Mouse (Mus musculus) neural tube, embryonic 15.5 days (tissue): ENCODE measurements around the gene Gm8369. TPM values are rescaled to one million over a fixed set of nuclear protein-coding genes. Genes with fewer than 3 reads are reported as not detected.
"Not testable (repeated sequence)": the region's sequence is repeated elsewhere in the genome, so short reads cannot be mapped to it uniquely, and the experiment has no call there.

Experiments
- ATAC-seq: fragments of 200-750 bp; cut with Nextera tagmentation; 2 replicates; pipeline ENCODE4 v1.8.0; 2017; ENCODE audit warnings: mild to moderate bottlenecking, moderate TSS enrichment, moderate library complexity; ENCODE audit not compliant: low FRiP score
- H3K27ac ChIP-seq: fragments of 300-500 bp; sonication (generic); replicated peaks from 2 replicates; pipeline ENCODE4 v1.5.1; 2015; ENCODE audit warnings: mild to moderate bottlenecking, inconsistent platforms
- H3K27me3 ChIP-seq: fragments of 300-500 bp; sonication (generic); replicated peaks from 2 replicates; pipeline ENCODE4 v1.6.1; 2015; ENCODE audit warnings: inconsistent platforms
- H3K36me3 ChIP-seq: fragments of 300-500 bp; sonication (generic); 2 replicates; pipeline ENCODE4 v1.6.1; 2015; ENCODE audit warnings: inconsistent platforms
- H3K4me1 ChIP-seq: fragments of 300-500 bp; sonication (generic); 2 replicates; pipeline ENCODE4 v1.6.1; 2015; ENCODE audit warnings: inconsistent platforms
- H3K4me2 ChIP-seq: fragments of 300-500 bp; sonication (generic); 2 replicates; pipeline ENCODE4 v1.6.1; 2015; ENCODE audit warnings: inconsistent platforms, mild to moderate bottlenecking, moderate library complexity
- H3K4me3 ChIP-seq: fragments of 300-500 bp; sonication (generic); replicated peaks from 2 replicates; pipeline ENCODE4 v1.5.1; 2015; ENCODE audit warnings: mild to moderate bottlenecking, inconsistent platforms
- H3K9ac ChIP-seq: fragments of 300-500 bp; sonication (generic); replicated peaks from 2 replicates; pipeline ENCODE4 v1.6.1; 2015; ENCODE audit warnings: mild to moderate bottlenecking, inconsistent platforms
- H3K9me3 ChIP-seq: fragments of 300-500 bp; sonication (generic); replicated peaks from 2 replicates; pipeline ENCODE4 v1.6.1; 2016; ENCODE audit warnings: inconsistent platforms
- WGBS: fragments of 180-500 bp; shearing (Covaris S2); methylation state at CpG from one replicate; pipeline ENCODE4 v1.1.7; 2015; ENCODE audit warnings: mixed read lengths; 5-methylcytosine and 5-hydroxymethylcytosine counted together
- polyA plus RNA-seq: library from polyadenylated mRNA; unstranded; fragments of >200 nt; fragmentation: Nextera tagmentation; extraction: Ambion mirVana; gene quantifications from 2 replicates; pipeline ENCODE4 v1.2.1, GENCODE M21; 2015

Gm8369 gene
- polyA plus RNA-seq, 1 experiment from 2014 or later, result not detected

- Histone ChIP-seq H3K36me3 (no peaks in the 10 kb centered on the region), H3K27me3 (no peaks in the 10 kb centered on the region), H3K4me1 (no peaks in the 10 kb centered on the region), H3K9me3 (no peaks in the 10 kb centered on the region), H3K4me2 (no peak overlapping the region), H3K4me3 (no peak overlapping the region), H3K9ac (no peak overlapping the region), H3K27ac (no peak overlapping the region)
- WGBS, result 80% methylated on average over 4 of the region's 4 CpGs
- no peak for ATAC-seq
Observed at GRCm38 (mm10) chr19:11516845-11517244, 31.1 kb downstream of the Gm8369 start.

GRCm38 (mm10) chr19:11517373-11517772, 31.6 kb downstream of the Gm8369 start:
- not testable (repeated sequence) for H3K36me3 ChIP-seq, H3K27ac ChIP-seq, H3K9ac ChIP-seq, H3K27me3 ChIP-seq, H3K4me1 ChIP-seq, H3K9me3 ChIP-seq, H3K4me3 ChIP-seq, ATAC-seq, H3K4me2 ChIP-seq
- 58% methylated on average over 1 of the region's 1 CpGs for WGBS

- H3K9me3 ChIP-seq, ATAC-seq, H3K4me2 ChIP-seq, H3K4me1 ChIP-seq, H3K36me3 ChIP-seq, H3K27me3 ChIP-seq, H3K4me3 ChIP-seq, H3K9ac ChIP-seq, H3K27ac ChIP-seq: not testable (repeated sequence)
- 86% methylated on average over 2 of the region's 2 CpGs for WGBS
Observed at GRCm38 (mm10) chr19:11518356-11518755, 32.6 kb downstream of the Gm8369 start.

GRCm38 (mm10) chr19:11520146-11520545, 34.4 kb downstream of the Gm8369 start:
- Histone ChIP-seq H3K4me3 (no peak overlapping the region), H3K4me2 (no peak overlapping the region), H3K9ac (no peak overlapping the region), H3K9me3 (no peaks in the 10 kb centered on the region), H3K4me1 (no peaks in the 10 kb centered on the region), H3K36me3 (no peaks in the 10 kb centered on the region), H3K27me3 (no peaks in the 10 kb centered on the region), H3K27ac (no peak overlapping the region)
- ATAC-seq, result no peak
- WGBS, result 93% methylated on average over 3 of the region's 3 CpGs

GRCm38 (mm10) chr19:11533421-11533820, 47.7 kb downstream of the Gm8369 start:
- no peak overlapping the region for H3K9ac ChIP-seq

GRCm38 (mm10) chr19:11533888-11534445, 48.2 kb downstream of the Gm8369 start:
- no peak overlapping the region for H3K9ac ChIP-seq
- no peaks in the 10 kb centered on the region for H3K9me3 ChIP-seq
- H3K4me3 ChIP-seq, result no peak overlapping the region
- no peaks in the 10 kb centered on the region for H3K27me3 ChIP-seq
- 66% methylated on average over 2 of the region's 2 CpGs for WGBS
- H3K36me3 ChIP-seq, result no peaks in the 10 kb centered on the region
- no peak overlapping the region for H3K27ac ChIP-seq
- no peak overlapping the region for H3K4me2 ChIP-seq
- ATAC-seq, result no peak
- H3K4me1 ChIP-seq, result no peaks in the 10 kb centered on the region

More at GRCm38 (mm10) chr19:11533421-11533820, 47.7 kb downstream of the Gm8369 start:
- Histone ChIP-seq H3K4me2 (no peak overlapping the region), H3K4me1 (no peaks in the 10 kb centered on the region), H3K4me3 (no peak overlapping the region), H3K9me3 (no peaks in the 10 kb centered on the region), H3K27ac (no peak overlapping the region), H3K27me3 (no peaks in the 10 kb centered on the region), H3K36me3 (no peaks in the 10 kb centered on the region)
- WGBS, result 79% methylated on average over 1 of the region's 1 CpGs
- ATAC-seq, result no peak

- Histone ChIP-seq H3K27me3 (no peaks in the 10 kb centered on the region), H3K36me3 (no peaks in the 10 kb centered on the region), H3K4me2 (no peak within 1 kb of the TSS), H3K9ac (no peak within 1 kb of the TSS), H3K4me3 (no peak within 1 kb of the TSS), H3K27ac (no peak within 1 kb of the TSS), H3K9me3 (no peaks in the 10 kb centered on the region), H3K4me1 (no peaks in the 10 kb centered on the region)
- ATAC-seq, result no peak
- WGBS, result 23% methylated on average over 7 of the region's 7 CpGs
Observed at GRCm38 (mm10) chr19:11536593-11536992, 50.9 kb downstream of the Gm8369 start, which contains the start of gene Ms4a4d. TSS of gene Ms4a4d (plus strand) at chr19:11536801.

- Histone ChIP-seq H3K4me3 (no peak overlapping the region), H3K4me2 (no peak overlapping the region), H3K36me3 (no peaks in the 10 kb centered on the region), H3K27me3 (no peaks in the 10 kb centered on the region), H3K9me3 (no peaks in the 10 kb centered on the region), H3K27ac (no peak overlapping the region), H3K4me1 (no peaks in the 10 kb centered on the region), H3K9ac (no peak overlapping the region)
- no peak for ATAC-seq
- 30% methylated on average over 2 of the region's 2 CpGs for WGBS
Observed at GRCm38 (mm10) chr19:11537336-11537735, 51.6 kb downstream of the Gm8369 start.

- not testable (repeated sequence) for ATAC-seq, H3K27me3 ChIP-seq, H3K9me3 ChIP-seq, H3K27ac ChIP-seq, H3K36me3 ChIP-seq, H3K4me1 ChIP-seq, H3K4me2 ChIP-seq, H3K4me3 ChIP-seq, H3K9ac ChIP-seq
- 81% methylated on average over 1 of the region's 1 CpGs for WGBS
Observed at GRCm38 (mm10) chr19:11540166-11540821, 54.6 kb downstream of the Gm8369 start.

- H3K4me3 ChIP-seq, H3K9me3 ChIP-seq, H3K9ac ChIP-seq, H3K4me2 ChIP-seq, H3K4me1 ChIP-seq, H3K36me3 ChIP-seq, ATAC-seq, H3K27ac ChIP-seq, H3K27me3 ChIP-seq: not testable (repeated sequence)
- WGBS, result 95% methylated on average over 2 of the region's 2 CpGs
Observed at GRCm38 (mm10) chr19:11544383-11544782, 58.6 kb downstream of the Gm8369 start.

- Histone ChIP-seq H3K4me2 (no peak overlapping the region), H3K9me3 (no peaks in the 10 kb centered on the region), H3K4me3 (no peak overlapping the region), H3K4me1 (no peaks in the 10 kb centered on the region), H3K27me3 (no peaks in the 10 kb centered on the region), H3K36me3 (no peaks in the 10 kb centered on the region), H3K9ac (no peak overlapping the region), H3K27ac (no peak overlapping the region)
- no peak for ATAC-seq
Observed at GRCm38 (mm10) chr19:11547911-11548310, 62.2 kb downstream of the Gm8369 start.

- WGBS, result 92% methylated on average over 5 of the region's 5 CpGs
- H3K36me3 ChIP-seq, result no peaks in the 10 kb centered on the region
- ATAC-seq, result no peak
Observed at GRCm38 (mm10) chr19:11554726-11555125, 69.0 kb downstream of the Gm8369 start.

More at GRCm38 (mm10) chr19:11554726-11555125, 69.0 kb downstream of the Gm8369 start:
- no peaks in the 10 kb centered on the region for H3K9me3 ChIP-seq
- no peak overlapping the region for H3K4me3 ChIP-seq
- no peak overlapping the region for H3K9ac ChIP-seq
- no peaks in the 10 kb centered on the region for H3K4me1 ChIP-seq
- H3K4me2 ChIP-seq, result no peak overlapping the region
- no peak overlapping the region for H3K27ac ChIP-seq
- no peaks in the 10 kb centered on the region for H3K27me3 ChIP-seq
